Mouse (Mus musculus) frontal cortex, postnatal 25 days (tissue): Measurements from ENCODE around the gene Mrpl17.

Experiments
- DNase-seq, 2 experiments: peaks; one replicate each; pipeline ENCODE4 v3.0.0; 2022; ENCODE audit warnings: low spot score in 2 of 2

The Mrpl17 gene

DNA sequence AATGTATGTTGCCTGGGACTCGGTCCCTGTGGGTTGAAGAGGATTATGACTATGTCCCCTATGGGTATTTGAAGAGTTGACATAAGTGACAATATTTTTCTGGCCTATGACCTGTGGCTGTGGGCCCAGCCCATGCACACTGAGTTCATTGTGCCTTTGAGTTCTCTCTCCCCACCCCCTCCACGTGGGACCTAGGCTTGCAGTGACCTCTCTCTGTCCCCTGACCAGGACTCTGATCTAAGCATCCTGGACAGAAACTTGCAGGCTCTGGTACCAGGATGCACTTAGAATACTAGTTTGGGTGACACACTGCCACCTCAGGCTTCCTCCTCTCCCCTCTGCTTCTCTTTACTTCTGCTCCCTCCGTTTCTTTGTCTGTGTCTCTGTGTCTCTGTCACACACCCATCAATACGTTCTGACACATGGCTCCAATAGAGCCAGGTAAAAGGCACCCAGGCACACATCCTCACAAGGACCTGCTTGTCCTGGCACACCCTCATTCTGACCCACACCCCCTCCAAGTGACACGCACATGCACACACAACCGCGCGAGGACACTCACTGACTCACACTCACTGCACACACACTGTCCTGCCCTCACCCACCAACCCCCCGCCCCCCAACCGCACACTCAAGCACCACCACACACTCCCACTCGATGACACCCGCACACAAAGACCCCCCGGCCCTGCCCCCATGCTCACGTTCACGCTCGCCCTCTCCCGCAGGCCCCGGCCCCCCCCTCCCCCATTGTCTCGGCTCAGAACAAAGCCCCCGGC lies 24.2 kb downstream of the Mrpl17 start:
- DNase-seq: no peak

DNA sequence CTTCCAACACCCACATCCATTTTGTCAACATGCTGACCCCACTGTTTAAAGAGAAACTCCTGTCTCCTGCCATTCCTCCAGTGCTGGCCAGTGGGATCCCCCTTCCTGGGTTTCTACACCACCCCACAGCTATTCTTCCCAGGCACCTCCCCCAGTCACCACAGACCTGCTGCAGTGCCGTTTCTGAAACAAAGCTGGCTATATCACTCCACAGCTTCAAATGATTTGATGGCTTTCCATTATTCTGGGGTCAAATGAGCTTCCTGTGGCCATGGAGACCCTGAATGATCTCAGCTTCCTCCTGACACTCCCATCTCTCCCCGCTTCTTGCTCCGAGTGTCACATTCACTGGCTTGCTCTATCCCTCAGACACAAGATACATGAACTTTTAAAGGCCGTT lies 26.3 kb downstream of the Mrpl17 start:
- no peak for DNase-seq

DNA sequence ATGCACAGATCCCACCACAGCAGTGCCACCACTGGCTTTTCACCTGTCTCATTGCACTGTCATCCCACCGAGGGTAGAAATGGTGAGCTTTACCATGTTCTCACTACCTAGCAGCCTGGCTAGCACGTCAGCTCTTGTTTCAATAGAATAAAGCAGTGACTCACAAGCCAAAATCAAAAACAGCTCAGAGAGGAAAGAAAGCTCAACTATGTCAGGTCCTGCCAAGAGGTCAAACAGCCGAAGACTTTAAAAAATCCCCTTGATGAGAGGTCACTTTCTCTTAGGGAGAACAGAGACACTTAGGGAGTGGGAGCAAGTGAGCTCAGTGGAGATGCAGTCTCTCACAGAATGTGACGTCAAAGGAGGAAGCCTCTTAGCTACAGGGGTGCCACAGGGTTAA lies 27.0 kb downstream of the Mrpl17 start:
- no peak for DNase-seq

DNA sequence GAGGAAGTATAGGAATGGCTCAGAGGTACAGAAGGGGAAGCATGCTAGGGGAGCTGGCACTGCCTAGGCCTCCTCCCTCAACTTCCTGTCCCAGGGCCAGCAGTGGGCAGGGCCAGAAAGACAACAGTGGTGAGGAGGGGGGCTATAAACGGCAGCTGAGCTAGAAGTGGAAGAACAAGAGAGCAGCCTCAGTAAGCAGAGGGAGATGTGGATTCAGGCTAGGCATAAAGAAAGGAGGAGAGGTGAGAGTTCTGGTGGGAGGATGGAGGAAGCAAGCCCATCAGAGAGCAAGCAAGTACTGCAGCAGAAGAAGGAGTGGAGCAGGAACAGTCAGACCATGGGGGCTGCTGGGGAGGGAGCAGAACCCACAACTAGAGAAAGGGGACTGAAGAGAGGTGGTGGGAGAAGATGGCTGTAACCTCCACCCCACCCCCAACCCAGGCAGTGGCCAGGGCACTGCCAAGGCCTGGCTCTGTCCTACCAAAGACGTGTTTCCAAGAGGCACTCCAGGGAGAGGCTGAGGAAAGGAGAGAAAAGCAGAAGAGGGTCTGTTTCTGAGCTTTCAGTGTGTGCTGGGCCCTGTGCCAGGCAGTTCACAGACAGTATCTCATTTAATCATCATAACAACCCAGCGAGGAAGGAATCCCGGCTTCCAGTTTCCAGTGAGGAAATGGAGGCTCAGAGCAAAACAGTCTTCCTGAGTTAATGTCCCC lies 32.2 kb downstream of the Mrpl17 start:
- no peak for DNase-seq

DNA sequence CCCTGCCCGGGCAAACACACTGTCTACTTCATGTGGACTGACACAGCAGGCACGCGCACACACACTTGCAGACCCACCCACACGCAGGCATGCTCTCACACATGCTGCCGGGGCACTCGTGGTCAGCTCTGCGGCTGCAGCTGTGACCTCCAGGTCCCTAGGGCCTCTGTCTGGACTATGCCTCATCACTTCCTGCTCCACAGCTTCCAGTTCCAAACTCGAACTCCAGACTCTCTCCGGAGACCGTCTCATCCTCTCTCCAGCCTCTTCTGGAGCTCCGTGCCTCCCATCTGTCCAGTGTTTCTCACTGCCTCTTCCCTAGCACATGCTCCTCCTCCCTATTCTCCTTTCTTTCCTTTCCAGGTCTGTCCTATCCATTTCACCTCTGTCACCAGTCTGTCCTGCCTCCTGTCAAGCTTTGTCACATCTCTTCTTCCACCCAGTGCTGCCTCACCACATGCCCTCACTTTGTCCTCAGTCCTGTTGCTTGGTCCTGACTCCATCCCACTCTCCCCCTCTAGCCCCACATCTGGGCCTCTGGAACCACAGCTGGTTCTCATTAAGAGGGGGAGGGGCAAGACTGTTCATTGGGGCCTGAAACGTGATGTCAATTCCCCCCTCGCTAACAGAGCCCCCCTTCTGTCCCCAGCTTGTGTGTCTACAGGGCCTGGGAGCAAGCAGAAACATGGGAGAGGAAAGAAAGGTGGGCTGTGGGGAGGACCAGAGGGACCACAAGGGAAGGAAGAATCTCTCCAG lies 32.9 kb downstream of the Mrpl17 start:
- no peak for DNase-seq

DNA sequence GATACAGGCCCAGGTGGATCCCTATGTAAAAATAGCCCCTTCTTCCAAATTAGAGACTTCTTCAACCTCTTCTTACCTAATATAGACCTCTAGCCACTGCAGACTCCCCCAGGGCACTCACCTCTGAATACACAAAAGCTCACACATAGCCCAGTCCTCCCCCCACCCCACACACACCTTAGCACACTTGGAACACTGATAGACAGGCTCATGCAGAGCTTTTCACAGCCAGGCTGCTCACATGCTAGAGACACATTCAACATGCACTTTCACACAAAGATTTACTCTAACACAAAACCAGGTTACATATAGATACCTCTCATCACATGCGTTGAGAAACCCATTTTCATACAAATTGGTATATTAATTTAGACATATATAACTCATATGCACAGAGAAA lies 33.6 kb downstream of the Mrpl17 start:
- DNase-seq: no peak

DNA sequence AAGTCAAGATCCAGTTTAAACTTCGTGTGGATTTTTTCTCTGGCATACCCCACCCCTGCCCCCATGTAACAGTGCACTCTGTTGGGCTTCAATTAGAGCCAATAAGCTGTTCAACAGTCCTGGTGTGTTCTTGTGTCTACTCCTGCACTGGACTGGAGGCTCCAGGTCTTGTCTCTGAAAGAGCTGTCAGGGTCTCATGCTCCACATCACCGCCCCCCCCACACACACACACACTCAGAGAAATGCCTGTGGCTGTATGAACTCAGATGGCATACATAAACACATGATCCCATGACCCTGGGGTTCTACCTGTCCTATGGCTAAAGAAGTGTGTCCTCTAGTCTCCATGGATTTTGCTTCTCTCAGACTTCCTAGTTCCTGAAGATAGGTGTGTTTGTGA lies 34.9 kb downstream of the Mrpl17 start:
- no peak for DNase-seq

DNA sequence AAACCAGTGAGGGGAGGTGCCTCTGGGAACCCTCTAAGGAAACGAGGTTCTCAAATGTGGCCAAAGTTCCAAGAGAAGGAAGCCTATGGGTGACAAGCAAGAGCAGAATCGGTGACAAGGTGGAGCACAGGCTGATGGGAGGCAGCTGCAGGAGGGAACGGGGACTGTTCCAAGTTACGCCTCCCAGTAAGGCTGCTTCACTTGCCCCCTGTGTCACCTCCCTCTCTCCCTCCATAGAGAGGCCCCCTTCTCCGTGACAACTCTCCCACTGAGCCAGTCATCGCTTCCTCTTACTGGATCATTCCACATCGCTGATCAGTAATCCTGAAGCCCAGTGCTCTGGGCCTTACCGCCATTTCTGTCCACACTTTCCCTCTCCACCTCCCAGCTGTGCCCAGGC lies 36.2 kb downstream of the Mrpl17 start:
- DNase-seq: no peak

DNA sequence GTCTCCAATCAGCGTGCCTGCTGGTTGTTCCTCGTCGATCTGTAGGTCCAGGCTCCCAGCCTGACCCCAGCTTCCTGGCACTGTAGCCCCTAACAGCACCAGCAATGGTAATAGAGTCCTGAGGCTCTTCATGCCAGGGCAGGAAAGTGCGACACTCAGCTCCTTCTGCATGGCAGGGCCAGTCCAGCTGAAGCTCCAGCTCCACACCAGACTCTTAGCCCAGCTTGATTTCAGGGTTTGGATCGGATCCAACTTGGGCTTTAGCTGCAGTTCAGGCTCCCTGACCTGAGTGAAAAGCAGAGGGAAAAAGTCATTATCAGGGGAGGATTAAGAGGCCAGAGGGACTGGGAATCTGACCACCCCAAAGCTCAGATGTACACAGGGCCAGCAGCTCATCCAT lies 37.9 kb downstream of the Mrpl17 start:
- no peak for DNase-seq

DNA sequence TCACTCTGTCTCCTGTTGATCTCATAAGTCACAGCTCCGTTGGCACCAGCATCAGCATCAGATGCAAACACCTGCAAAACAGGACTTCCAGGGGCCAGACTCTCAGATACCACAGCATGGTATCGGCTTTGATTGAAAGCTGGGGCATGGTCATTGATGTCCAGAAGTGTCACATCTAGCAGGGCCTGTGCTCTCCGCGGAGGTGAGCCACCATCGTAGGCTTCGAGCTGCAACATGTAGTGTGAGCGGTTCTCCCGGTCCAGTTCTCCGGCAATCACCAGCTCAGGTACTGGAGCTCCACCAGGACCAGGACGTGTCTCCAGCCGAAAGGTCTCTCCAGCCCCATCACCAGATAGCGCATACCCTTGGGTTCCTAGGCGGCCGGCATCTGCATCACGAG lies 38.6 kb downstream of the Mrpl17 start:
- DNase-seq: no peak

DNA sequence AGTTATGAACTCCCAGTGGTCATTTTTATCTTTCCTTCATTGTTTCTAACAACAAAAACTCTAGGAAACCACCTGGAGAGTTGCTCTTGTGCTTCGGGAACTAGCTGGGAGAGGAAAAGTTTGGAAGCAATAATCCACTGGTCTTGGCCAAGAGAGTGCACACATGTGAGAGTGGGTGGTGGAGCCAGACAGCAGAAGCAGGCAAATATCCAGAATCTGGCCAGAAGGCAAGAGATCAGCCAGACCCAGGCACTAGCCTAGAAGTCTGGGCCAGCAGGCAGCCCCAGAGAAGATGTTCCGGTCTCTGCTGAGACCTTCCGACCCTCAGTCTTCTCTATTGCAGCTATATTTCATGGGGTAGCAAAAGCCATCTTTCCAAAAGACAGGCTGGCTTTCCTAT lies 40.9 kb downstream of the Mrpl17 start:
- no peak for DNase-seq

DNA sequence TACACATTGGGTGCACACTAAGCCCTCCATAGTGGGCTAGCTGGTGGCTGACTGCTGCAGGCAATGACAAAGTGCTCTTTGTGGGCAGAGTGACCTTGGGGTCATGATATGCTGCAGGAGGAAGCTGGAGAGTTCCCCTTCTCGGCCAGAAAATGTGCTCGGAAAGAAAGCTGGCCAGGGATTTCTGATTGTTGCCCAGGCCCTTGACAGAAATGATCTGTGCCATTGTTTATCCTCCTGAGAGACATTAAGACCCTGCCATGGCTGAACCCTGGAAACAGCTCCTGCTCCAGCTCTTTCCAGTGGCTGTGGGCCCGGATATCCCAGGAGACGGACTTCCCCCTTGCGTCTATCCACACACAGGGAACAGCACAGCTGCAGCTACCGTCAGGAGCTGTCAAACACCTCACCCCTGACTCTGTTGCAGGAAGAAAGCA lies 43.2 kb downstream of the Mrpl17 start:
- DNase-seq: no peak

DNA sequence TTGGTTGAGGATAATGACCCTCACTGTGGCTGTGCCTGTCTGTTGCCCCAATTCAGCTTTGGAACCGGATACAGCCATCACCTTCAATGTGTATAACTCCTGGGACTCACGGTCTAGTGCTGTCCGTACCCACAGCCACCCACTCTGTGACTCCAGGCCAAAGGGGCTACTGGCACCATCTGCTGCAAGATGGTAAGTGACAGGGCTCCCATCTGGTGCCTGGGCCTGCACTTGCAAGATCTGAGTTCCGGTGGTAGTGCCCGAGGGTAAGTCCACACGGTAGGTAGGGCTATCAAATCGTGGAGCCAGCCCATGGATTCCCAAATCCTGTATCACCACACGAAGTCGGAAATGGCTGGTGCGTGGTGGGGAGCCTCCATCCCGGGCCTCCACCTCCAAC lies 46.6 kb downstream of the Mrpl17 start:
- no peak for DNase-seq

DNA sequence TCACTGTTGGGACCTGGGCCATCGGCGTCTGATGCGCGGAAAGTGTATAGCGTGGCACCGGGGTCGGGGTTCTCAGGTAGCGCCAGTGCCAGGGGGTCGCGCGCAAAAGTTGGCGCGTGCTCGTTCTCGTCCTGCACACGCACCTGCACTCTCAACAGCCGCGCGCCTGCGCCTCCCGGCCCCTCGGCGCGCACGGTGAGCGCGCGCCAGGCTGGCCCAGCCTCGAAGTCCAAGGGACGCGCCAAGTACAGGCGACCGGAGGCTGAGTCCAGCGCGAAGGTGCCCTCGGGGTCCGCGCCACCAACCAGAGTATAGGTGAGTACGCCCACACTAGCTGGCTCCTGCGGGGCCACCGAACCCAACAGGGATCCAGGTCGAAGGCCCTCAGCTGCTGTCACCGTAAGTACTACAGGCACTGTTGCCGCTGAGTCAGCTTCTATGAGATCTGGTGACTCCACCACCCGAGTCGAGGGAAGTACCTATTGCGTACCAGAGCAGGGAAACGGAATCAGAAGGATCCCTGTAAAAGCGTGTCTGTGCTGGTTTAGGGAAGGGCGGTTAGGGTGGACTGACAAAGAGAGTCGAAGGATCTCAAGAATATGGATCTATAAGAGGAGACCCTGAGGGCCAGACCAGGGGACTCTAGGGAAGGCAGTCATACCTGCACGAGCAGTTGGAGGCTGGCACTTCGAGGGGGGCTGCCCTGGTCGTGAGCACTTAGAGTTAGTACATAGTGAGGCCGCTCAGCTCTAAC lies 48.2 kb downstream of the Mrpl17 start:
- no peak for DNase-seq

DNA sequence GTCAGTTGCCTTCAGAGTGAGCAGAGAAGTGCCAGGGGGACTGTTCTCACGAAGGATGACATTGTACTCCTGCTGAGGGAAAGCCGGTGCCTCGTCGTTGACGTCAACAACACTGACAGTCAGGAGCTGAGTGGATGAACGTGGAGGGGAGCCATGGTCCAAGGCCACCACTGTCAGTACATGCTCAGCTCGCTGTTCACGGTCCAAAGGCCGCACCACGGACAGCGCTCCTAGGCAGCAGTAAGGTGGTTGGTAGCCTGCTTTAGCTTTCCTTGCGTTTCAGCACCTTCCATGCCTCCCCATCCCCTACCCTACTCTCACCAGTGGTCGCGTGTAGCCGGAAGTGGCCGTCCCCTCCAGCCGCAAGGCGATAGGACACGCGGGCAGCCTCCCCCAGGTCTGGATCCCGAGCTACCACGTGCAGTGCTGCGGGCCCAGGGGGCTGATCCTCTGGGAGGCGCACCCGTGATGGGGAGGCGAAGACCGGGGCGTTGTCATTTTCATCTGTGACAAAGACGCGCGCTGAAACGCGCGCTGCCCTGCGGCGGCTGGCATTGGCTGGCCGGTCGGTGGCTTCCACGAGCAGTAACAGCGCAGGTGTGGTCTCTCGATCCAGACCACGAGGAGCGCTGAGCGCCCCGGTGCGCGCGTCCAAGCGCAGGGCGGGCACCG lies 49.0 kb downstream of the Mrpl17 start:
- no peak for DNase-seq

DNA sequence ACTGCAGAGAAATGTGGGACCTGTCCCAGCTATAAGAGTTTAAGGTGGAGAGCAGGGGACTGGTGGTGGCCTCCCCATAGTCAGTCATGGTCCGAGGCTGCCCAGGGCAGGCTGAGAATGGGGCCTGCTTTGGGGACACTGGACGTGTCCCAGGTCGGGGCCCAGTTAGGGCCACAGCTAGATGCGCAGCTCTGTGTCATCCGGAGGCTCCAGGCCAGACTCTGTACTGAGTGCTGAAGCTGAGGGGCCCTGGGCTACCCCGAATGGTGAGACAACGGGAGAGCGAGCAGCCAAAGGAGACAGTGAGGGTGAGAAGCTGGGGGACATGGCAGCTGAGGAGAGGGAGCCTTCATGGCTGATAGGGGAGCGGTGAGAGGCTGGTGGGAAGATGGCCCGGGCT lies 57.6 kb downstream of the Mrpl17 start:
- DNase-seq: no peak
